In genomic region chr1:87186261-87187036, GRCm38 (mm10) we compare ENCODE assay signal across 8 mouse cellular contexts. TPM values are rescaled to one million over a fixed set of nuclear protein-coding genes. Genes with fewer than 3 reads are reported as not detected.
DNase-seq lines count a peak whose midpoint lies in the region; ATAC-seq and TF ChIP-seq lines count a peak whose summit lies in the region.
"Had no signal": no experiment of that assay in that cellular context is flagged by ENCODE, and none has a peak within 500 bp of the region (broad histone marks: within the 10 kb centered on the region; RNA-seq: fewer than 3 reads in every experiment).

No protein-coding gene starts in this region.

- H3K9me3 ChIP-seq in embryonic facial prominence, embryonic 11.5 days (replicated peaks; ENCODE audit: control insufficient read depth, low read length), result no peaks in the 10 kb centered on the region
- no peaks in the 10 kb centered on the region for H3K9me3 ChIP-seq in hindbrain, embryonic 15.5 days
- H3K9me3 ChIP-seq in midbrain, embryonic 16.5 days (replicated peaks; ENCODE audit: control insufficient read depth, low read length, poor library complexity, severe bottlenecking), result no peaks in the 10 kb centered on the region

- no peak for DNase-seq in left cerebral cortex, adult 2 months (ENCODE audit: extremely low spot score in 1 of 2, low spot score in 2 of 2)
- DNase-seq in left cerebral cortex, postnatal 4 days, result no peak
- peak; percentile 47 for DNase-seq in embryonic facial prominence, embryonic 11.5 days (ENCODE audit: low spot score)
- DNase-seq in right cerebral cortex, postnatal 25 days, result no peak
- DNase-seq in layer of hippocampus, postnatal 10 days (ENCODE audit: low spot score in 2 of 2), result no peak

- peak overlapping the region; percentile 52 for H3K4me3 ChIP-seq in left cerebral cortex, adult 2 months
- peak overlapping the region; percentile 47 for H3K4me3 ChIP-seq in embryonic facial prominence, embryonic 11.5 days (ENCODE audit: low read depth, low read length)
- H3K4me3 ChIP-seq in hindbrain, embryonic 15.5 days, result peak overlapping the region; percentile 51
- H3K4me3 ChIP-seq in midbrain, embryonic 16.5 days (ENCODE audit: low read depth, low read length), result peak overlapping the region; percentile 52

- H3K36me3 ChIP-seq in embryonic facial prominence, embryonic 11.5 days (replicated peaks; ENCODE audit: control insufficient read depth, insufficient read depth, low read depth, low read length), result no peaks in the 10 kb centered on the region
- H3K36me3 ChIP-seq in hindbrain, embryonic 15.5 days, result no peaks in the 10 kb centered on the region
- H3K36me3 ChIP-seq in midbrain, embryonic 16.5 days (ENCODE audit: control insufficient read depth, insufficient read depth, low read length), result no peaks in the 10 kb centered on the region

- H3K4me1 ChIP-seq in embryonic facial prominence, embryonic 11.5 days (ENCODE audit: control insufficient read depth, insufficient read depth, low read length), result no peaks in the 10 kb centered on the region; the same call in 1 of the 2 replicates
- peaks cover 22% of the 10 kb centered on the region for H3K4me1 ChIP-seq in hindbrain, embryonic 15.5 days (replicated peaks)
- H3K4me1 ChIP-seq in midbrain, embryonic 16.5 days (ENCODE audit: control insufficient read depth, insufficient read depth, low read length), result peaks cover 12% of the 10 kb centered on the region

- H3K27me3 ChIP-seq in embryonic facial prominence, embryonic 11.5 days (ENCODE audit: control insufficient read depth, insufficient read depth, low read length), result peaks cover 28% of the 10 kb centered on the region
- peaks cover 38% of the 10 kb centered on the region for H3K27me3 ChIP-seq in hindbrain, embryonic 15.5 days
- H3K27me3 ChIP-seq in midbrain, embryonic 16.5 days (ENCODE audit: control insufficient read depth, insufficient read depth, low read depth, low read length), result peaks cover 40% of the 10 kb centered on the region

- peak overlapping the region; percentile 88 for H3K4me2 ChIP-seq in embryonic facial prominence, embryonic 11.5 days (ENCODE audit: low read depth, low read length)
- peak overlapping the region; percentile 95 for H3K4me2 ChIP-seq in hindbrain, embryonic 15.5 days
- peak overlapping the region; percentile 92 for H3K4me2 ChIP-seq in midbrain, embryonic 16.5 days (ENCODE audit: low read length)

- intact Hi-C loops in left cerebral cortex, adult 2 months (cut with DNase I), result loop anchor here (1.0 to 5.0 kb wide), 4 partner anchors 138 to 572 kb away; no protein-coding TSS in a partner anchor
- intact Hi-C loops in left cerebral cortex, postnatal 4 days (cut with DNase I), result loop anchor here (5.0 to 10.0 kb wide), 3 partner anchors 134 to 574 kb away; no protein-coding TSS in a partner anchor

- TF ChIP-seq CTCF in left cerebral cortex, adult 2 months (IDR thresholded peaks at IDR 0.05), result no peak

- no peak overlapping the region for H3K27ac ChIP-seq in left cerebral cortex, adult 2 months
- no peak overlapping the region for H3K27ac ChIP-seq in embryonic facial prominence, embryonic 11.5 days (replicated peaks; ENCODE audit: low read depth, low read length)
- no peak overlapping the region for H3K27ac ChIP-seq in hindbrain, embryonic 15.5 days (replicated peaks)
- no peak overlapping the region for H3K27ac ChIP-seq in midbrain, embryonic 16.5 days (ENCODE audit: low read length)

- WGBS in embryonic facial prominence, embryonic 11.5 days, result 1% methylated on average over 54 of the region's 54 CpGs
- WGBS in hindbrain, embryonic 15.5 days, result 2% methylated on average over 53 of the region's 54 CpGs
- 1% methylated on average over 53 of the region's 54 CpGs for WGBS in midbrain, embryonic 16.5 days

- peak overlapping the region; percentile 62 for H3K9ac ChIP-seq in embryonic facial prominence, embryonic 11.5 days (replicated peaks; ENCODE audit: low read length)
- H3K9ac ChIP-seq in hindbrain, embryonic 15.5 days, result peak overlapping the region; percentile 50
- peak overlapping the region; percentile 63 for H3K9ac ChIP-seq in midbrain, embryonic 16.5 days (ENCODE audit: low read depth, low read length)

- ATAC-seq in embryonic facial prominence, embryonic 11.5 days (replicated peaks; ENCODE audit: insufficient number of reproducible peaks, low FRiP score, low TSS enrichment, low read depth), result 0 out of 2 replicates have a peak, but pooled peaks have one; percentile 53
- peak; percentile 66 for ATAC-seq in hindbrain, embryonic 15.5 days (ENCODE audit: low FRiP score, low read depth)
- peak; percentile 43 for ATAC-seq in midbrain, embryonic 16.5 days

RNA-seq across cellular contexts. Expression of gene Prss56, which starts 3.3 kb away (rescaled TPM):
- total RNA-seq in left cerebral cortex, adult 2 months (2021), result under 1 TPM; 0.47 to 0.57 TPM
- under 1 TPM; 0.16 to 0.40 TPM for total RNA-seq in left cerebral cortex, postnatal 4 days (2021)
- 0.28 and 0.74 TPM in 2 replicates for polyA plus RNA-seq in embryonic facial prominence, embryonic 11.5 days (2014; fragmentation: Nextera tagmentation; extraction: Ambion mirVana)
- polyA plus RNA-seq in hindbrain, embryonic 15.5 days (2015; fragmentation: Nextera tagmentation; extraction: Ambion mirVana), result 3.0 and 3.3 TPM in 2 replicates
- 0.34 TPM in 1 of 2 replicates, not detected in the other for polyA plus RNA-seq in midbrain, embryonic 16.5 days (2015; fragmentation: Nextera tagmentation; extraction: Ambion mirVana)
- total RNA-seq in layer of hippocampus, postnatal 10 days (2021), result under 1 TPM in 1 of 2 experiments, not detected in 1; 0.32 TPM
- total RNA-seq: common myeloid progenitor, adult 5-6 weeks had no signal

RNA-seq across cellular contexts. Expression of gene Chrnd, which starts 4.0 kb away (rescaled TPM):
- not detected for total RNA-seq in left cerebral cortex, adult 2 months (2021)
- total RNA-seq in left cerebral cortex, postnatal 4 days (2021), result not detected
- polyA plus RNA-seq in embryonic facial prominence, embryonic 11.5 days (2014; fragmentation: Nextera tagmentation; extraction: Ambion mirVana), result 0.15 and 0.22 TPM in 2 replicates
- polyA plus RNA-seq in hindbrain, embryonic 15.5 days (2015; fragmentation: Nextera tagmentation; extraction: Ambion mirVana), result not detected in 2 replicates
- polyA plus RNA-seq in midbrain, embryonic 16.5 days (2015; fragmentation: Nextera tagmentation; extraction: Ambion mirVana), result not detected in 2 replicates
- not detected for total RNA-seq in layer of hippocampus, postnatal 10 days (2021)
- total RNA-seq: common myeloid progenitor, adult 5-6 weeks had no signal

RNA-seq across cellular contexts. Expression of gene Chrng, which starts 18.0 kb away (rescaled TPM):
- total RNA-seq in left cerebral cortex, adult 2 months (2021), result not detected
- total RNA-seq in left cerebral cortex, postnatal 4 days (2021), result not detected
- 2.2 and 2.3 TPM in 2 replicates for polyA plus RNA-seq in embryonic facial prominence, embryonic 11.5 days (2014; fragmentation: Nextera tagmentation; extraction: Ambion mirVana)
- 0.06 TPM in 1 of 2 replicates, not detected in the other for polyA plus RNA-seq in hindbrain, embryonic 15.5 days (2015; fragmentation: Nextera tagmentation; extraction: Ambion mirVana)
- polyA plus RNA-seq in midbrain, embryonic 16.5 days (2015; fragmentation: Nextera tagmentation; extraction: Ambion mirVana), result not detected in 2 replicates
- total RNA-seq in layer of hippocampus, postnatal 10 days (2021), result not detected
- total RNA-seq: common myeloid progenitor, adult 5-6 weeks had no signal

RNA-seq across cellular contexts. Expression of gene Eif4e2, which starts 27.3 kb away (rescaled TPM):
- 10 to 100 TPM; 59.8 to 60.1 TPM for total RNA-seq in left cerebral cortex, adult 2 months (2021)
- 10 to 100 TPM; 92.6 to 92.8 TPM for total RNA-seq in left cerebral cortex, postnatal 4 days (2021)
- 141 and 148 TPM in 2 replicates for polyA plus RNA-seq in embryonic facial prominence, embryonic 11.5 days (2014; fragmentation: Nextera tagmentation; extraction: Ambion mirVana)
- 91.4 TPM in 2 replicates for polyA plus RNA-seq in hindbrain, embryonic 15.5 days (2015; fragmentation: Nextera tagmentation; extraction: Ambion mirVana)
- polyA plus RNA-seq in midbrain, embryonic 16.5 days (2015; fragmentation: Nextera tagmentation; extraction: Ambion mirVana), result 86.6 and 92.5 TPM in 2 replicates
- 10 to 100 TPM; 81.5 to 82.8 TPM for total RNA-seq in layer of hippocampus, postnatal 10 days (2021)

RNA-seq across cellular contexts. Expression of gene Ecel1, which starts 30.1 kb away (rescaled TPM):
- total RNA-seq in left cerebral cortex, adult 2 months (2021), result 10 to 100 TPM in 1 of 2 experiments, 1 to 10 TPM in 1; 7.1 to 13.4 TPM
- total RNA-seq in left cerebral cortex, postnatal 4 days (2021), result 10 to 100 TPM in 1 of 2 experiments, 1 to 10 TPM in 1; 3.4 to 11.8 TPM
- 0.74 and 2.1 TPM in 2 replicates for polyA plus RNA-seq in embryonic facial prominence, embryonic 11.5 days (2014; fragmentation: Nextera tagmentation; extraction: Ambion mirVana)
- 37.5 and 40.5 TPM in 2 replicates for polyA plus RNA-seq in hindbrain, embryonic 15.5 days (2015; fragmentation: Nextera tagmentation; extraction: Ambion mirVana)
- 14.4 and 25.7 TPM in 2 replicates for polyA plus RNA-seq in midbrain, embryonic 16.5 days (2015; fragmentation: Nextera tagmentation; extraction: Ambion mirVana)
- 1 to 10 TPM; 4.1 to 4.5 TPM for total RNA-seq in layer of hippocampus, postnatal 10 days (2021)
- total RNA-seq: common myeloid progenitor, adult 5-6 weeks had no signal
